Mouse (Mus musculus) limb, embryonic 14.5 days (tissue): Measurements from ENCODE around the gene Gtpbp10. TPM values are rescaled to one million over a fixed set of nuclear protein-coding genes. Genes with fewer than 3 reads are reported as not detected.

Experiments
- ATAC-seq: fragments of 200-750 bp; cut with Nextera tagmentation; 2 replicates; pipeline ENCODE4 v1.8.0; 2017; ENCODE audit warnings: low read depth, moderate number of reproducible peaks, moderate TSS enrichment; ENCODE audit not compliant: low FRiP score
- DNase-seq: peaks from one replicate; pipeline ENCODE4 v3.0.0-alpha.2; 2015; ENCODE audit warnings: low spot score
- H3K27ac ChIP-seq: fragments of 300-500 bp; sonication (generic); replicated peaks from 2 replicates; pipeline ENCODE4 v1.5.1; 2014; ENCODE audit warnings: low read depth, mild to moderate bottlenecking, low read length, moderate library complexity, mixed read lengths
- H3K27me3 ChIP-seq: fragments of 300-500 bp; sonication (generic); 2 replicates; pipeline ENCODE4 v1.6.1; 2014; ENCODE audit warnings: low read length, mixed read lengths; ENCODE audit not compliant: control insufficient read depth, insufficient read depth
- H3K36me3 ChIP-seq: fragments of 300-500 bp; sonication (generic); 2 replicates; pipeline ENCODE4 v1.6.1; 2014; ENCODE audit warnings: mild to moderate bottlenecking, low read length, moderate library complexity, mixed read lengths; ENCODE audit not compliant: control insufficient read depth, insufficient read depth
- H3K4me1 ChIP-seq: fragments of 300-500 bp; sonication (generic); 2 replicates; pipeline ENCODE4 v1.6.1; 2014; ENCODE audit warnings: antibody characterized with exemption, low read length, mixed read lengths; ENCODE audit not compliant: control insufficient read depth, insufficient read depth
- H3K4me2 ChIP-seq: fragments of 300-500 bp; sonication (generic); replicated peaks from 2 replicates; pipeline ENCODE4 v1.6.1; 2014; ENCODE audit warnings: low read depth, mild to moderate bottlenecking, low read length, moderate library complexity; ENCODE audit not compliant: severe bottlenecking
- H3K4me3 ChIP-seq: fragments of 300-500 bp; sonication (generic); replicated peaks from 2 replicates; pipeline ENCODE4 v1.5.1; 2014; ENCODE audit warnings: low read length
- H3K9ac ChIP-seq: fragments of 300-500 bp; sonication (generic); 2 replicates; pipeline ENCODE4 v1.6.1; 2014; ENCODE audit warnings: mild to moderate bottlenecking, low read depth, low read length, moderate library complexity; ENCODE audit not compliant: severe bottlenecking
- H3K9me3 ChIP-seq: fragments of 300-500 bp; sonication (generic); 2 replicates; pipeline ENCODE4 v1.6.1; 2016; ENCODE audit warnings: low read length; ENCODE audit not compliant: control insufficient read depth
- POLR2A ChIP-seq: fragments of 200-500 bp; IDR thresholded peaks from 2 replicates; pipeline ENCODE4 v1.8.0; 2012; ENCODE audit warnings: inconsistent platforms, mild to moderate bottlenecking, moderate library complexity, borderline replicate concordance; ENCODE audit not compliant: insufficient read depth, insufficient read length; ENCODE audit errors: extremely low read depth
- WGBS: fragments of 180-500 bp; shearing (Covaris S2); extraction: QIAGEN DNeasy Blood & Tissue Kit; methylation state at CpG from one replicate; pipeline ENCODE4 v1.1.7; 2014; 5-methylcytosine and 5-hydroxymethylcytosine counted together
- polyA plus RNA-seq, 2 experiments: library from polyadenylated mRNA; depleted of rRNA in 1 of 2; stranded (reverse) in 1 of 2; unstranded in 1 of 2; fragments of >200 nt; fragmentation: Nextera tagmentation in 1 of 2; extraction: Ambion mirVana in 1 of 2; gene quantifications; 2 replicates each; pipeline versions ENCODE4 v1.2.1 to v1.2.3; 2012 to 2014

The Gtpbp10 gene
- polyA plus RNA-seq, 2 experiments, result 19.2 to 24.8 TPM

DNA sequence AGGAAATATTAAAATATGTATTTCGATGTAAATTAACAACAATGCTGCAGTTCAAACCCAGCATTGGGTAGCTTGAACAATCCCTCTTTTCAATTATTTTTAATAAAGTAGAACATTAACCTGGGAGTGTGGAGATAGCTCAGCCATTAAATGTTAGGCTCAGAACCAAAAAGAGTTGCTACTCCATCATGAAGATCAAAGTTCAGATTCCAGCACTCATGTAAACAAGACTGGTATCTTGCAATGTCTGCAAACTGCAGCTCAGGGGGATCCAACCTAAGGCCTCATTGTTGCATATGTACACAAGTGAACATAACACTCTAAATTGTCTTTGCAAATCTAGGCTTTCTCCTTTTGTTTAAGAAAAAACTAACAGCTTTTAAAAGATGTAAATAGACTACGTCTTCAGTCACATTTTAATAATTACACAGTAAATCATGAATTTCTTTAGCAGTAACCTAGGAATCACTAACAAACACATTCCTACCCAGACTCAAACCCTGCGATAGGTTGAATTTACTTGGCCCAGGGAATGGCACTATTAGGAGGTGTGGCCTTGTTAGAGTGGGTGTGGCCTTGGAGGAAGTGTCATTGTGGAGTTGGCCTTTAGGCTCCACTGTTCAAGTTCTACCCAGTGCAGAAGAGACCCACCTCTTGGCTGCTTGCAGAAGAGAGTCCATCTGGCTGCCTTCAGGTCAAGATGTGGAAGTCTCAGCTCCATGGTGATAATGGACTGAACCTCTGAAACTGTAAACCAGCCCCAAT, 25.5 kb downstream of the Gtpbp10 start:
- H3K4me3 ChIP-seq, result no peak overlapping the region
- no peak overlapping the region for H3K9ac ChIP-seq
- no peaks in the 10 kb centered on the region for H3K9me3 ChIP-seq
- DNase-seq, result no peak
- WGBS, result 92% methylated on average over 3 of the region's 3 CpGs
- TF ChIP-seq POLR2A, result no peak
- no peak overlapping the region for H3K4me2 ChIP-seq
- peaks cover 6% of the 10 kb centered on the region for H3K36me3 ChIP-seq
- no peak for ATAC-seq
- H3K27me3 ChIP-seq, result no peaks in the 10 kb centered on the region
- H3K4me1 ChIP-seq, result no peaks in the 10 kb centered on the region
- no peak overlapping the region for H3K27ac ChIP-seq

DNA sequence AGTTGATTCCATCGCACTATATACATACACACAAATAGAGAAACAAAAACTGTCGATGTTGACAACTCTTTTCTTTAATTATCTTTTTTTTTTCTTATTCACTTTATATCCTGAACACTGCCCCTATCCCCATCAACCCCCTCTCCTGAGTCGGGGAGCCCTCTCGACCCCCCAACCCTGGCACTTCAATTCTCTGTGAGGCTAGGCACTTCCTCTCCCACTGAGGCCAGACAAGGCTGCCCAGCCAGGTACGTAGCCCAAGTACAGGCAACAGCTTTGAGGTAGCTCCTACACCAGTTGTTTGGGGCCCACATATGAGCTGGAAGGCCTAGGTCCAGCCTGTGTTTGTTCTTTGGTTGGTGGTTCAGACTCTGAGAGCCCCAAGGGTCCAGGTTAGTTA, 43.9 kb downstream of the Gtpbp10 start:
- DNase-seq (no peak), ATAC-seq (no peak)
- Histone ChIP-seq H3K9me3 (no peaks in the 10 kb centered on the region), H3K36me3 (peaks cover 7% of the 10 kb centered on the region), H3K4me3 (no peak overlapping the region; the same call in 1 of the 2 replicates), H3K4me2 (peak overlapping the region; percentile 83), H3K9ac (no peak overlapping the region), H3K4me1 (peaks cover 6% of the 10 kb centered on the region), H3K27ac (no peak overlapping the region), H3K27me3 (no peaks in the 10 kb centered on the region)
- WGBS, result 77% methylated on average over 5 of the region's 5 CpGs
- no peak for TF ChIP-seq POLR2A

DNA sequence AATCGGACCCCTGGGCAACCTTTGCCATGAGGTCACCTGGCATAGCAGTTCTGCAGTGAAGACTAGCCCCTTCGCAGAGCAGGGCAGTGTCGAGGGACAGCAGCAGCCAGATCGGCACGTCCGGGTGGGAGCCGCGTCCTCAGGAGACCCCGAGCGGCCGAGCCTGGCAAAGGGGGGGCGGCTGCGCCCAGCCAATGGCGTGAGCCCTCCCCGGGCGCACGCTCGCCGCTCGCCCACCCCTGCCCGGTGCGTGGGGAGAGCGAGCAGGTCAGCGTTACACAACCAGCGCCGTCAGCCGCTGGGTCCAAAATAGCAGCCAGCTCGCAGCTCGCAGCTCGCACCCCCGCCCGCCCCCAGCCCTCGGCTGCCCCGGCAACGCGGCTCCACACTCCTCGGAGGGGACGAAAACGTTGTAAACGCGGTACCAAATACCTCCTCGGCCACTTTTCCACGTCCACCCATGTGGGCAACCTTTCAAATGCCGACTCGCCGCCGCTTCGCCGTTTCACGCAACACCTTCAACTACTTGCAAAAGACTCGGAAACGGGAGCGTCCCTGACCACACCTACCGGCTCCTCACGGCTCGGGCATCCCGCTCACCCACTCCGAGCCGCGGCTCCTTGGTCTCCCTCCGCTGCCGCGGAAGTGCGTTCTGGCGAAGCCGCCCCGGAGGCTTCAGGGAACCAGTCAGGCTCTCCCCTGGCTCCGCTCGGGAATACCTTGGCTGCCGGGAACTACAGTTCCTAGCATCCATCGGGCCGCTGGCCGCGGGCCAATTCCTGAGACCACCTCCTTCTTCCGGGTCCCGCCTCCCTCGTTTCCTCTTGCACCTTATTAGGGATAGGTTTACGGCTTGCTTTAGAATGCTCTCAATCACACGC, 44.9 kb downstream of the Gtpbp10 start, which contains the start of gene Cldn12:
Gene Cldn12, minus strand, starts transcription at position 763 of the 881 bp plus-strand sequence.
- H3K36me3 ChIP-seq, result peaks cover 7% of the 10 kb centered on the region
- H3K27ac ChIP-seq, result peak within 1 kb of the TSS; percentile 88
- DNase-seq, result peak; percentile 99
- H3K27me3 ChIP-seq, result no peaks in the 10 kb centered on the region
- H3K9ac ChIP-seq, result peak within 1 kb of the TSS; percentile 79
- H3K4me1 ChIP-seq, result peaks cover 6% of the 10 kb centered on the region
- ATAC-seq, result peak; percentile 95
- TF ChIP-seq POLR2A, result peak; percentile 96; the same call in 1 of the 2 replicates
- H3K4me3 ChIP-seq, result peak within 1 kb of the TSS; percentile 77
- H3K9me3 ChIP-seq, result no peaks in the 10 kb centered on the region
- WGBS, result under 1% methylated on average over 60 of the region's 79 CpGs
- H3K4me2 ChIP-seq, result peak within 1 kb of the TSS; percentile 83

- ATAC-seq, result no peak
- Histone ChIP-seq H3K4me3 (no peak overlapping the region), H3K27ac (no peak overlapping the region), H3K9ac (no peak overlapping the region), H3K9me3 (no peaks in the 10 kb centered on the region), H3K4me1 (peaks cover 6% of the 10 kb centered on the region), H3K4me2 (no peak overlapping the region), H3K36me3 (peaks cover 19% of the 10 kb centered on the region), H3K27me3 (no peaks in the 10 kb centered on the region)
- no peak for TF ChIP-seq POLR2A
- no peak for DNase-seq
- 86% methylated on average over 3 of the region's 3 CpGs for WGBS
These were observed 47.9 kb downstream of the Gtpbp10 start for GRCm38 (mm10) chr5:5511401-5511800.

DNA sequence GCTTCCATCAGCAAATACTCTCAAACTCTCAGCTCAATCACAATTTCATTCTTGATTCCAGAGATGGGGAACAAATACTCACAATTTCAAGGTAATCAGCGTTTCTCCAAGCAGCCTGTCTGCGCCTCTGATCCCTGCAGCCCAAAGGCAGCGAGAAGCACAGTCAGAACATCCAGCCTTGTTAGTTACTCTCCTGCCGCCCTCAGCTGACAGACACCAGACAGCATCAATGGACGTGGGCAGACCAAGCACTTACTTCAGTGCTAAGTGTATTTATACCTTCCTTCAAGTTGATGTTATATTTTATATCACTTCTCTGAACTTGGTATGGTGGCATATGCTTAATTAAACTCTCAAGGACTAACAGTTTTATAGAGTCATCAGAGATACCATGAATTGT, 48.3 kb downstream of the Gtpbp10 start:
- TF ChIP-seq POLR2A, result no peak
- no peak for DNase-seq
- H3K36me3 ChIP-seq, result peaks cover 19% of the 10 kb centered on the region
- H3K9me3 ChIP-seq, result no peaks in the 10 kb centered on the region
- ATAC-seq, result no peak
- H3K4me2 ChIP-seq, result no peak overlapping the region
- WGBS, result 84% methylated on average over 5 of the region's 5 CpGs
- H3K4me1 ChIP-seq, result peaks cover 6% of the 10 kb centered on the region
- no peak overlapping the region for H3K27ac ChIP-seq
- H3K9ac ChIP-seq, result no peak overlapping the region
- no peaks in the 10 kb centered on the region for H3K27me3 ChIP-seq
- H3K4me3 ChIP-seq, result no peak overlapping the region
